Mouse (Mus musculus): Measurements from ENCODE around the gene Sult5a1. TPM values are rescaled to one million over a fixed set of nuclear protein-coding genes. Genes with fewer than 3 reads are reported as not detected.

Sult5a1 gene
- polyA plus RNA-seq, 1 experiment: 0.10 TPM

DNA sequence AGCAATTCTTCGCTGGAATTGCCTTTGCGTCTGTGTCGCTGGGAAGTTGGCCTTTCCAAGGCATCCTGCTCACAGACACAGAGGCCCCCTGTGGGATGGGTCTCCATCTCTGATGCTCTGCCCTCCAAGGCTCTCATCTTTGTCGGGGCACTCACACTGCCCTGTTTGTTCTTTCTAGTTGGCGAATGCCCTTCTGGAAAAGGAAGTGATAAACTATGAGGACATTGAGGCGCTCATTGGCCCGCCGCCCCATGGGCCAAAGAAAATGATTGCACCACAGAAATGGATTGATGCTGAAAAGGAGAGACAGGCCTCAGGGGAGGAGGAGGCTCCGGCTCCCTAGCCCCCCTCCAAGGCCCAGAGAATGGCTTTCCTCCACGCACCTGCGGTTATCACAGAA, 60.9 kb downstream of the Sult5a1 start:
- TF ChIP-seq CTCF (IDR thresholded peaks at IDR 0.05; ENCODE audit: extremely low read depth, insufficient read depth, low read length) (no peak), POLR2A (IDR thresholded peaks at IDR 0.05; ENCODE audit: extremely low read depth, insufficient read depth, low read length) (no peak)
- H3K27ac ChIP-seq (ENCODE audit: insufficient read depth, low read length): no peak overlapping the region

More for the DNA sequence above, 60.9 kb downstream of the Sult5a1 start:
- H3K4me1 ChIP-seq (ENCODE audit: control insufficient read depth, insufficient read depth, low read length): no peaks in the 10 kb centered on the region
- H3K4me3 ChIP-seq (ENCODE audit: insufficient read depth, low read length): no peak overlapping the region

Other genes with a start within 250 kb of the Sult5a1 start
- gene Ankrd11, start 116.0 kb downstream of the Sult5a1 start, polyA plus RNA-seq (2012; rRNA removed): 99.7 and 106 TPM in 2 replicates
- 76.9 and 93.5 TPM in 2 replicates for gene Spg7, start 95.4 kb downstream of the Sult5a1 start, polyA plus RNA-seq (2012; rRNA removed)
- 1,008 and 1,076 TPM in 2 replicates for gene Rpl13, start 56.0 kb downstream of the Sult5a1 start, polyA plus RNA-seq (2012; rRNA removed)
- gene Cpne7, start 40.9 kb downstream of the Sult5a1 start, polyA plus RNA-seq (2012; rRNA removed): 72.5 and 108 TPM in 2 replicates
- gene Dpep1, start 27.9 kb upstream of the Sult5a1 start, polyA plus RNA-seq (2012; rRNA removed): not detected in 2 replicates
- 126 and 130 TPM in 2 replicates for gene Chmp1a, start 54.4 kb upstream of the Sult5a1 start, polyA plus RNA-seq (2012; rRNA removed)
- gene Spata33, start 54.5 kb upstream of the Sult5a1 start, polyA plus RNA-seq (2012; rRNA removed): 8.4 and 9.7 TPM in 2 replicates
- gene Cdk10, start 66.5 kb upstream of the Sult5a1 start, polyA plus RNA-seq (2012; rRNA removed): 165 and 187 TPM in 2 replicates
- 59.6 and 69.8 TPM in 2 replicates for gene Spata2l, start 77.9 kb upstream of the Sult5a1 start, polyA plus RNA-seq (2012; rRNA removed)
- 28.4 and 30.9 TPM in 2 replicates for gene Zfp276, start 95.9 kb upstream of the Sult5a1 start, polyA plus RNA-seq (2012; rRNA removed)
- gene Vps9d1, start 96.0 kb upstream of the Sult5a1 start, polyA plus RNA-seq (2012; rRNA removed): 111 and 112 TPM in 2 replicates
- 3.9 and 4.8 TPM in 2 replicates for gene Fanca, start 160.3 kb upstream of the Sult5a1 start, polyA plus RNA-seq (2012; rRNA removed)
- gene Spire2, start 174.4 kb upstream of the Sult5a1 start, polyA plus RNA-seq (2012; rRNA removed): 18.2 and 18.9 TPM in 2 replicates
- 659 and 685 TPM in 2 replicates for gene Tcf25, start 215.4 kb upstream of the Sult5a1 start, polyA plus RNA-seq (2012; rRNA removed)
- gene Mc1r, start 248.8 kb upstream of the Sult5a1 start, polyA plus RNA-seq (2012; rRNA removed): 0.02 and 0.06 TPM in 2 replicates